Mouse (Mus musculus) forebrain, embryonic 16.5 days (tissue): Measurements from ENCODE around the gene Tmed8. TPM values are rescaled to one million over a fixed set of nuclear protein-coding genes. Genes with fewer than 3 reads are reported as not detected.

Source experiments
- ATAC-seq: fragments of 200-750 bp; cut with Nextera tagmentation; 2 replicates; pipeline ENCODE4 v1.8.0; 2017; ENCODE audit warnings: mild to moderate bottlenecking, moderate library complexity
- H3K27ac ChIP-seq: fragments of 300-500 bp; sonication (generic); 2 replicates; pipeline ENCODE4 v1.5.1; 2014; ENCODE audit warnings: low read length, control low read depth
- H3K27me3 ChIP-seq: fragments of 300-500 bp; sonication (generic); replicated peaks from 2 replicates; pipeline ENCODE4 v1.6.1; 2014; ENCODE audit warnings: low read length; ENCODE audit not compliant: control insufficient read depth, insufficient read depth
- H3K36me3 ChIP-seq: fragments of 300-500 bp; sonication (generic); 2 replicates; pipeline ENCODE4 v1.6.1; 2014; ENCODE audit not compliant: control insufficient read depth, insufficient read depth
- H3K4me1 ChIP-seq: fragments of 300-500 bp; sonication (generic); replicated peaks from 2 replicates; pipeline ENCODE4 v1.6.1; 2014; ENCODE audit warnings: low read length; ENCODE audit not compliant: control insufficient read depth, insufficient read depth
- H3K4me2 ChIP-seq: fragments of 300-500 bp; sonication (generic); 2 replicates; pipeline ENCODE4 v1.6.1; 2014; ENCODE audit warnings: mild to moderate bottlenecking, low read length, control low read depth
- H3K4me3 ChIP-seq: fragments of 300-500 bp; sonication (generic); replicated peaks from 2 replicates; pipeline ENCODE4 v1.5.1; 2014; ENCODE audit warnings: mild to moderate bottlenecking, low read length, control low read depth
- H3K9ac ChIP-seq: fragments of 300-500 bp; sonication (generic); replicated peaks from 2 replicates; pipeline ENCODE4 v1.6.1; 2014; ENCODE audit warnings: low read depth, low read length, control low read depth
- H3K9me3 ChIP-seq: fragments of 300-500 bp; sonication (generic); 2 replicates; pipeline ENCODE4 v1.6.1; 2016; ENCODE audit warnings: low read length; ENCODE audit not compliant: control insufficient read depth
- WGBS: fragments of 180-500 bp; shearing (Covaris S2); extraction: QIAGEN DNeasy Blood & Tissue Kit; methylation state at CpG from one replicate; pipeline ENCODE4 v1.1.7; 2014; 5-methylcytosine and 5-hydroxymethylcytosine counted together
- polyA plus RNA-seq: library from polyadenylated mRNA; unstranded; fragments of >200 nt; fragmentation: Nextera tagmentation; extraction: Ambion mirVana; gene quantifications from 2 replicates; pipeline ENCODE4 v1.2.1, GENCODE M21; 2015

Tmed8 gene
- polyA plus RNA-seq = 4.7 and 5.1 TPM in 2 replicates

DNA sequence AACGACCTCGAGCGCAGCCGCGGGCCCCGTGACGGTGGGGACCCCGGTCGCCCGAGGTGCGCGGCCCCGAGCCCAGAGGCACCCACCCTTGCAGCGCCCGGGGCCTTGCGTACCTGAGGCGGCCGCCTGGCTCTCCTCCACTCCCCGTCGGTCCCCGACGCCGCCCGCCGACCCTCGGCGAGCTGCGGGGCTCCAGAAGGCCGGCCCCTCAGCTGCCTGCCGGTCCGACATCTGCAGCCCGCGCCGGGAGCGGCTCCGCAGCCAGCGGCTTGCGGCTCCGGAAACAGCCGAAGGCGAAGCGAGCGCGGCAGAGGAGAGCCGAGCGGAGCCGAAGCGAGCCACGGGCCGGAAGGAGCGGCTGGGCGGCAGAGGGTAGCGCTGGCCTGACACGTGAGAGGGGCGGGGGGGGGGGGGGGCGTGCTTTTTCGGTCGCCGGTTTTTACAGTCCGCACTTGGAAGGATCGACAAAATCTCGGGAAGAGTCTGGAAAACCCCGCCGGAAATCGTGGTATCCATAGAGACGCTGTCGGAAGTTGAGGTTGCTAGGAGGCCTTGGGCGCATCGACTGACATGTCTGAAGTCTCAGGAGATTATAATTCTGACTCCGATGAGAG is at the start of gene Tmed8:
Gene Tmed8 (minus strand): TSS at position 482 of the 614 bp plus-strand sequence.
- H3K4me1 ChIP-seq = peaks cover 7% of the 10 kb centered on the region
- peak within 1 kb of the TSS; percentile 87 for H3K4me3 ChIP-seq
- under 1% methylated on average over 56 of the region's 70 CpGs for WGBS
- peak; percentile 96 for ATAC-seq
- H3K4me2 ChIP-seq = peak within 1 kb of the TSS; percentile 82
- H3K27me3 ChIP-seq = no peaks in the 10 kb centered on the region
- H3K9me3 ChIP-seq = no peaks in the 10 kb centered on the region
- peak within 1 kb of the TSS; percentile 95 for H3K9ac ChIP-seq
- peak within 1 kb of the TSS; percentile 93 for H3K27ac ChIP-seq
- H3K36me3 ChIP-seq = no peaks in the 10 kb centered on the region

DNA sequence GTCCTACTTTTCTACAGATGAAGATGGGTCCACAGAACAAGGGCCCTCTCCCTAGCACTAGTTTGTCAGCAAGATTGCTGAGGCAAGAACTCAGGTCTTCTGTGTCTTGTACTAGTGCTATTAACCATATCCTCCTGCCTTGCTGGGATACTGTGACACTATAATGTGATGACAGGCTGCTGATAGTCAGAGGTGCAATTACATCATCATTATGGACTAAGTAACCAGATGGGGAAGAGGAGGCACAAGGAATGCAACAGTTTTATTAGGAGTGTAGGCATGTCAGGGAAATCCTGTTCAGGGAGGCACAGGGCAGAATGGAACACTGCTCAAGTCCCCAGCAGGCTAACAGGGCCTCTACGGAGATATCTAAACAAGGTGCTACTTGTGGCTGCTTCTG is 38.4 kb upstream of the Tmed8 start, which contains the start of gene Noxred1:
Gene Noxred1 (minus strand): TSS at position 101 of the 400 bp plus-strand sequence.
- Histone ChIP-seq H3K9ac (no peak within 1 kb of the TSS), H3K27me3 (no peaks in the 10 kb centered on the region), H3K36me3 (peaks cover 29% of the 10 kb centered on the region), H3K4me1 (no peaks in the 10 kb centered on the region), H3K9me3 (no peaks in the 10 kb centered on the region), H3K4me3 (no peak within 1 kb of the TSS), H3K4me2 (no peak within 1 kb of the TSS), H3K27ac (no peak within 1 kb of the TSS)
- no peak for ATAC-seq
- 95% methylated on average over 1 of the region's 1 CpGs for WGBS

DNA sequence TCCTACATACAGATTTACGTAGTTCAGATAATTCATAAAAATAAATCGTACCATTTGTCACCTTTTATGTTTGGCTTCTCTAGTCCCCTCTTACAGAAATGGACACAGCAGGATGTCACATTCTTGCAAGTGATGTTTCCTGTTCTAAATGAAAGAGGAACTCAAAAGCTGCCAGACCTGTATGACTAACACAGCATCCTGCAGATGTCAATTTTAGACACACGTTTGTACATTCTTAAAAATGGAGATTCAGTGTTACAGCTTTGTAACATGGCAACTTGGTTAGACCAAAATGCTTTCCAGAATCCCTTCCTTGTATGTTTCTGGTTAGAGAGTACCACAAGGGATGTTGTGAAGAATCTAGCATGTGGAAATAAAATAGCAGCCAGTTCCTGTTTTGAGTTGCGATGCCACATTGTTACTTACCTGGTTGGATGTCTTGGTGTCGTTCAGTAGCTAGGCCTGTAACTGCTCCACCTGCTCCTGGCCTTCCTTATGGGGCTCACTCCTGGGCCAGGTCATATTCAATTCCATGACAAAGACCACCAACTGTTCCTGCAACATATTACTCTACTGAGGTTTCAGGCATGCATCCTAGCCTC is 36.7 kb upstream of the Tmed8 start:
- Histone ChIP-seq H3K27me3 (no peaks in the 10 kb centered on the region), H3K4me1 (no peaks in the 10 kb centered on the region), H3K4me2 (no peak overlapping the region), H3K9ac (no peak overlapping the region), H3K27ac (no peak overlapping the region), H3K9me3 (no peaks in the 10 kb centered on the region), H3K36me3 (peaks cover 24% of the 10 kb centered on the region), H3K4me3 (no peak overlapping the region)
- WGBS = 92% methylated on average over 5 of the region's 5 CpGs
- ATAC-seq = no peak

DNA sequence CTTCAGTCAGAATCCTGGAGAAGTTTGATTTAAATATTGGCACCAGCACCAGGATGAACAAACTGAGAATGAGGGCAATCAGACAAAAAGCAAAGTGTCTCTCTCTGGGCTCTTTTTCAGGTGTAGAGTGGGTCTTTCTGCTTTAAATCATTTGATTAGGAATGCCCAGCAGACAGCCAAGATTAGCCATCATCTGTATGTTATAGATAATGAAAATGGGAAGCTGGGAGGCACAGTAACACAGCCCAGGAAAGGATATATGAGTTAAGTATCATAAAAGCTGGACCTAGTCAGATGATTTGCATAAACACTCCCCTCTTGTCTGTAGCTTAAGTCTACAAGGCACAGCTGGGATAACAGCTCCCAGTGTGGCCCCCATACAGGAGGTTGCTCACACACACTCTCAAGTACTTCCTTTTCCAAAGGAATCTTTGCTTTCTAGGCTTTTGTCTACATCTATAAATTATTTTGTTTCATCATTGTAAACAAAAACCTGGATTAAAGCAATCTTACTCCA is 30.2 kb upstream of the Tmed8 start:
- Histone ChIP-seq H3K27me3 (no peaks in the 10 kb centered on the region), H3K27ac (no peak overlapping the region), H3K36me3 (no peaks in the 10 kb centered on the region), H3K4me2 (no peak overlapping the region), H3K4me3 (no peak overlapping the region), H3K4me1 (no peaks in the 10 kb centered on the region), H3K9ac (no peak overlapping the region), H3K9me3 (no peaks in the 10 kb centered on the region)
- ATAC-seq = no peak

DNA sequence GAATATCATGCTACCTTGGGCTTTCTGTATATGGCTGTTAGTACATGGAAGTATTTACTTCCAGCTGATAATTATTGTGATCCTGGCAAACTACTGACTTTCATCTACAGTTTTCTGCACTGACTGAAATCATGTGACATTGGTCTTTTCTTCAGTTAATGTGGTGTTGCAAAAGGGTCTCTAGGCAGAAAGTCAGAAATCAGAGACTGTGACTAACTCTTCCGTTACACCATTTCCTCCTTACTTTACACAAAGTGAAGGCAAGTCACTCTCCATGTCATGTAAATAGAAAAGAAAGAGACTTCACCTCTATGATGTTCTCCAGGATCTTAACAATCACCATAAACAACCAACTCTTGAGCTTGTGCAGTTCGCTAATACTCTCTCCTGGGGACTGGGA is 29.4 kb upstream of the Tmed8 start:
- no peak overlapping the region for H3K9ac ChIP-seq
- H3K4me2 ChIP-seq = no peak overlapping the region
- no peak overlapping the region for H3K4me3 ChIP-seq
- ATAC-seq = no peak
- no peaks in the 10 kb centered on the region for H3K36me3 ChIP-seq
- H3K4me1 ChIP-seq = no peaks in the 10 kb centered on the region
- H3K9me3 ChIP-seq = no peaks in the 10 kb centered on the region
- no peak overlapping the region for H3K27ac ChIP-seq
- H3K27me3 ChIP-seq = no peaks in the 10 kb centered on the region
- WGBS = 90% methylated on average over 2 of the region's 2 CpGs

DNA sequence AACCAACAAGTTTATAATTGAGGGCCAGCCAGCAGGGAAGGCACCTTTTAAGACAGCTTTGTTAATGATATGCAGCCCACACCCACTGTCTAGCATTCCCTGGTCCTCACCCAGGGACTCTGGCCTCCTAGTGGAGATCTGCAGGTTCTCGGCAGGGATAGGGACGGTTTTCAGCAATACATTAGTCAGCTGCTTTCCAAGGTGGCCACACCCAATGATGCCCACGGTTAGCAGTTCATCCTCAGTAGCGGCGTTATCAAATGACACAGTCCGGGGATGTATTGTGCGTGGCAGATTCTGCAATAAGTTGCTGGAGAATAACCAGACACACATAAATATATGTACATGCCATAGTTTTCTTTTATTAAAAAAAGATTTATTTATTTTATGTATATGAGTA is 26.5 kb upstream of the Tmed8 start:
- H3K9me3 ChIP-seq = no peaks in the 10 kb centered on the region
- no peak overlapping the region for H3K4me3 ChIP-seq
- no peak overlapping the region for H3K9ac ChIP-seq
- H3K4me2 ChIP-seq = no peak overlapping the region
- H3K4me1 ChIP-seq = no peaks in the 10 kb centered on the region
- H3K36me3 ChIP-seq = no peaks in the 10 kb centered on the region
- ATAC-seq = no peak
- H3K27ac ChIP-seq = no peak overlapping the region
- WGBS = 78% methylated on average over 7 of the region's 7 CpGs
- no peaks in the 10 kb centered on the region for H3K27me3 ChIP-seq

DNA sequence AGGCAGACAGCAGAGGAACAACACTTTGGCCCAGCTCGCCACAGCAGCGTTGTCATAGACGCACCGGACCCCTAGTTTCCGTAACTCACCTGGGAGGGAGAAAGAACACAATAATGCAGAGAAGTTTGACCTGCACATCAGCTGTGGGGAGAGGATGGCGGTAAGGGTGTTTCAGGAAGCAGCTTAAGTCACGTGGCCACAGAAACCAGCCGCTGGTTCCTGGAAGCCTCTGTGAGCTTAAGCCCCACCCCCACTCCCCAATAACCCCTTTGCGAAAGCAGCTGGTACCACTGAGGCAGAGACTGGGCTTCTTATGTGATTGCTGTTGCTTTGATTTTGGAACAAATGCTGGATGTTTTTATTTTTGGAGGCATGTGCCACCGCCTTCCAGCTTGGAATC is 24.7 kb upstream of the Tmed8 start:
- Histone ChIP-seq H3K27me3 (no peaks in the 10 kb centered on the region), H3K9ac (no peak overlapping the region), H3K9me3 (no peaks in the 10 kb centered on the region), H3K27ac (no peak overlapping the region), H3K36me3 (no peaks in the 10 kb centered on the region), H3K4me1 (no peaks in the 10 kb centered on the region), H3K4me2 (no peak overlapping the region), H3K4me3 (no peak overlapping the region)
- no peak for ATAC-seq
- 75% methylated on average over 10 of the region's 10 CpGs for WGBS

DNA sequence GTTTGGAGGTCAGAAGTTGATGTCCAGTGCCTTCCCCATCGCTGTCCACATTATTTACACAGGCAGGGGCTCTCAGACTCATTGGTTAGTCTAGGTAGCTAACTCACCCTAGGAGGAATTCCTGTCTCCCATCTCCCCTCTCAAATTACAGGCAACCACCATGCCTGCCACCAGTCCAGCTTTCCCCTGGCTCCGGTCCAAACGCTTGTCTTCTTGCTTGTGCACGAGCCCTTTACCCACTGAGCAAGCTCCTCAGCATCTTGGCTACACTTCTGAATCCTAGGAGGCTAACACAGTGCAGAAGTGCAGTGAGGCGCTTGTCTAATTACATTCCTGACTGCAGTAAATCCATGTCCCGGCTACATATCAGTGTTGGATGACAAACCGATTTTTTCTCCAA is 19.1 kb upstream of the Tmed8 start:
- no peak overlapping the region for H3K4me3 ChIP-seq
- H3K9ac ChIP-seq = no peak overlapping the region
- no peak for ATAC-seq
- H3K9me3 ChIP-seq = no peaks in the 10 kb centered on the region
- H3K4me2 ChIP-seq = no peak overlapping the region
- H3K27me3 ChIP-seq = no peaks in the 10 kb centered on the region
- H3K36me3 ChIP-seq = no peaks in the 10 kb centered on the region
- H3K27ac ChIP-seq = no peak overlapping the region
- no peaks in the 10 kb centered on the region for H3K4me1 ChIP-seq
- 60% methylated on average over 7 of the region's 7 CpGs for WGBS

DNA sequence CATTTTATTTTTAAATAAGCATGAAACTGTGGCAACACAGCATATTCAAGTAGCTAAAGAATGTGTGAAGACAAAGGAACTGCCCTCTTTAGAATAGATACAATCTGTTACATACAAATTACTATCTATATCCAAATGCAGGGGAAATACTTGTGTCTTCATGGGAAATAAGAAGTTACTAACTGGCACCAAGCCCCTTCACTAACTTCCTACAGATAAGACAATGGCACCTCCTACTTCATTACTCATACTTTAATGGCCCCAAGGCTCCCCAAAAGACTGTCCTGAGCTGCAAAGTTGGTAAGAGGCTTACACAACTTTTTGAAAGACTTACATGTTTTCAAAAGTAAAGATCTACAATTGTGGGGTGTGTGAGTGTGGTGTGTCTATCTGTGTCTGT is 17.3 kb upstream of the Tmed8 start:
- H3K4me2 ChIP-seq = no peak overlapping the region
- H3K27me3 ChIP-seq = no peaks in the 10 kb centered on the region
- no peaks in the 10 kb centered on the region for H3K36me3 ChIP-seq
- no peaks in the 10 kb centered on the region for H3K9me3 ChIP-seq
- no peak overlapping the region for H3K9ac ChIP-seq
- H3K4me3 ChIP-seq = no peak overlapping the region
- no peaks in the 10 kb centered on the region for H3K4me1 ChIP-seq
- no peak for ATAC-seq
- H3K27ac ChIP-seq = no peak overlapping the region
